In the genomic region with DNA sequence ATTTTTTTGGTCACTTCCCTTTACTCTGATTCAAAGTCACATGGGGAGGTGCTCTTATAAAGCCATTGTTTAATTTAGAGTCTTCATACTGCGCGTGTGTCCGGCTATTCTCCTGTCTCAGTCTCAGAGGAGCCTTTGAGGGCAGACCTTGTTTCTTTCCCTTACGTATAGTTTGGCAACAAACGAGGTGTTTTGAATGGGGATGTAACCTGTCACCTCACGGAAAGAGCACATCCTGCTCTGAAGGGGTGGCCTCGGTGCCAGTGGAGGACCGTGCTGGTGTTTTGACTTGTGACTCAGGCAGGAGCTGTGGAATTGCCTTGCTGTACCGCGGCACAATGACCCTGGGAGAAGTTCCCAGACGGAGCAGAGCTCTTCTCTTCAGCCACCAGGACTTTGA, we compare ENCODE assay signal across 10 mouse cellular contexts.
DNase-seq lines count a peak whose midpoint lies in the region; ATAC-seq and TF ChIP-seq lines count a peak whose summit lies in the region.
"Had no signal": no experiment of that assay in that cellular context is flagged by ENCODE, and none has a peak within 500 bp of the region (broad histone marks: within the 10 kb centered on the region; RNA-seq: fewer than 3 reads in every experiment).

No protein-coding gene starts in this region.

- no peak for DNase-seq in liver, postnatal 0 days
- no peak for DNase-seq in liver
- peak; percentile 28 to 57 for DNase-seq in heart, adult 18-20 months
- DNase-seq in kidney, adult 11 months, result peak; percentile 62
- DNase-seq in lung, postnatal 36 days, result peak; percentile 22
- no peak for DNase-seq in right cerebral cortex, postnatal 4 days
- DNase-seq in right cerebral cortex, postnatal 25 days, result no peak
- no peak for DNase-seq in urinary bladder, postnatal 14 days (ENCODE audit: low spot score)

- no peaks in the 10 kb centered on the region for H3K27me3 ChIP-seq in liver, postnatal 0 days (ENCODE audit: insufficient read depth, low read length)
- H3K27me3 ChIP-seq: CH12.LX; neural tube, embryonic 15.5 days had no signal

- no peak overlapping the region for H3K4me3 ChIP-seq in liver, postnatal 0 days (ENCODE audit: low read depth, low read length)
- H3K4me3 ChIP-seq: neural tube, embryonic 15.5 days had no signal

- peak; percentile 36; the same call in 1 of the 2 replicates for ATAC-seq in liver, postnatal 0 days

- H3K4me1 ChIP-seq in liver, postnatal 0 days (ENCODE audit: insufficient read depth), result no peaks in the 10 kb centered on the region
- H3K4me1 ChIP-seq: neural tube, embryonic 15.5 days had no signal

- H3K9me3 ChIP-seq in liver, postnatal 0 days (ENCODE audit: low read length), result peaks cover 4% of the 10 kb centered on the region; the same call in 1 of the 2 replicates
- H3K9me3 ChIP-seq: neural tube, embryonic 15.5 days had no signal

- H3K27ac ChIP-seq in liver, postnatal 0 days (ENCODE audit: low read depth), result no peak overlapping the region
- H3K27ac ChIP-seq: neural tube, embryonic 15.5 days had no signal

- no peak for TF ChIP-seq EP300 in liver, postnatal 0 days (IDR thresholded peaks at IDR 0.05; ENCODE audit: low read depth)

- WGBS in liver, postnatal 0 days (ENCODE audit: insufficient replicate concordance), result 60% methylated on average over 11 of the region's 11 CpGs

- no peaks in the 10 kb centered on the region for H3K36me3 ChIP-seq in liver, postnatal 0 days (replicated peaks; ENCODE audit: insufficient read depth, low read length)
- H3K36me3 ChIP-seq: neural tube, embryonic 15.5 days had no signal

- no peak for TF ChIP-seq CTCF in liver, postnatal 0 days (IDR thresholded peaks at IDR 0.05; ENCODE audit: low read depth)

- H3K4me2 ChIP-seq in liver, postnatal 0 days (ENCODE audit: low read depth, low read length), result no peak overlapping the region
- H3K4me2 ChIP-seq: neural tube, embryonic 15.5 days had no signal

- no peak overlapping the region for H3K9ac ChIP-seq in liver, postnatal 0 days (replicated peaks)
- H3K9ac ChIP-seq: neural tube, embryonic 15.5 days had no signal

Comparison
In these comparisons a context has a peak if more than half of its experiments do, and no peak if none do; other contexts are left out.
1. DNase-seq: peak in heart, adult 18-20 months (2 of 2), kidney, adult 11 months (single experiment) and lung, postnatal 36 days (single experiment); none in liver, postnatal 0 days (single experiment), liver (single experiment), right cerebral cortex, postnatal 4 days (single experiment), right cerebral cortex, postnatal 25 days (single experiment) and urinary bladder, postnatal 14 days (single experiment).